In the genomic region with DNA sequence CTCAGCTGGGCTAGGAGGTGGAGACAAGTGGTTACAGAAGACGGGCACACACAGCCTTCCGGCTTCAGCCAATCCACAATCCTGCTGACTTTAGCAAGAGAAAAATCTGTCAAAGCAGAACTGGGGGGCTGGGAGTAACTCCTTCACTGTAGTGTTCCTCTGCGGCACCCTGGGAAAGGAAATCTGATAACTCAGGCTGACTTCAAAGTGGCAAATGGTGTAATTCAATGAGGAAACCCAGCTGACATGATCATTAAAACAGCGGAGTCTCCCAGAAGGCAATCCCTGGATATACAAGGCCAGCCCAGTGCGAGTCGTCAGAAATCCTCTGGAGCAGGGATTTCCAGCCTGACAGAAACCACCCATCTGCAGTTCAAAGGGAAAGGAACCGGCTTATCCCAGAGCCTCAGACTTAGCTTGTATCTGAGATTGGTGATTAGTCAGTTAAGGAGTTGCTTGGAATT, we compare ENCODE assay signal across 9 mouse cellular contexts. TPM values are rescaled to one million over a fixed set of nuclear protein-coding genes. Genes with fewer than 3 reads are reported as not detected.
DNase-seq lines count a peak whose midpoint lies in the region; ATAC-seq and TF ChIP-seq lines count a peak whose summit lies in the region.
"Had no signal": no experiment of that assay in that cellular context is flagged by ENCODE, and none has a peak within 500 bp of the region (broad histone marks: within the 10 kb centered on the region; RNA-seq: fewer than 3 reads in every experiment).

No protein-coding gene starts in this region.

- no peaks in the 10 kb centered on the region for H3K4me1 ChIP-seq in forebrain, embryonic 13.5 days
- 0 out of 2 replicates have a peak, but pooled peaks cover 3% of the 10 kb centered on the region for H3K4me1 ChIP-seq in forebrain, embryonic 12.5 days
- H3K4me1 ChIP-seq in lung, embryonic 14.5 days (ENCODE audit: insufficient read depth) = no peaks in the 10 kb centered on the region
- no peaks in the 10 kb centered on the region for H3K4me1 ChIP-seq in lung, adult 2 months (ENCODE audit: control insufficient read depth, insufficient read depth, low read length)
- H3K4me1 ChIP-seq in intestine, postnatal 0 days (replicated peaks; ENCODE audit: control insufficient read depth, insufficient read depth, low read length) = no peaks in the 10 kb centered on the region

- no peak for TF ChIP-seq POLR2A in lung, adult 2 months (IDR thresholded peaks at IDR 0.05; ENCODE audit: borderline replicate concordance, extremely low read depth, low read depth, low read length)
- no peak for TF ChIP-seq POLR2A in myocyte (IDR thresholded peaks at IDR 0.05; ENCODE audit: insufficient read length, low read depth)

- no peaks in the 10 kb centered on the region for H3K27me3 ChIP-seq in forebrain, embryonic 13.5 days
- H3K27me3 ChIP-seq in forebrain, embryonic 12.5 days = no peaks in the 10 kb centered on the region
- H3K27me3 ChIP-seq in lung, embryonic 14.5 days (ENCODE audit: insufficient read depth, low read length) = no peaks in the 10 kb centered on the region
- H3K27me3 ChIP-seq in intestine, postnatal 0 days (replicated peaks; ENCODE audit: control insufficient read depth, insufficient read depth, low read length) = 0 out of 2 replicates have a peak, but pooled peaks cover 3% of the 10 kb centered on the region
- H3K27me3 ChIP-seq in myocyte (ENCODE audit: control insufficient read depth, insufficient read depth, insufficient read length) = peaks cover 7% of the 10 kb centered on the region

- H3K9me3 ChIP-seq in forebrain, embryonic 13.5 days (replicated peaks) = no peaks in the 10 kb centered on the region
- no peaks in the 10 kb centered on the region for H3K9me3 ChIP-seq in forebrain, embryonic 12.5 days
- no peaks in the 10 kb centered on the region for H3K9me3 ChIP-seq in lung, embryonic 14.5 days (ENCODE audit: low read depth, low read length)
- no peaks in the 10 kb centered on the region for H3K9me3 ChIP-seq in intestine, postnatal 0 days (ENCODE audit: control insufficient read depth)

- ATAC-seq in forebrain, embryonic 13.5 days = peak; percentile 33; the same call in 1 of the 2 replicates
- no peak for ATAC-seq in forebrain, embryonic 12.5 days (ENCODE audit: low FRiP score)
- peak; percentile 64; the same call in 1 of the 2 replicates for ATAC-seq in lung, embryonic 14.5 days (ENCODE audit: insufficient read depth)
- no peak for ATAC-seq in intestine, postnatal 0 days

- no peak overlapping the region for H3K27ac ChIP-seq in forebrain, embryonic 13.5 days
- H3K27ac ChIP-seq in forebrain, embryonic 12.5 days = no peak overlapping the region
- H3K27ac ChIP-seq in lung, embryonic 14.5 days (ENCODE audit: low read depth) = no peak overlapping the region
- H3K27ac ChIP-seq in intestine, postnatal 0 days (ENCODE audit: low read depth, low read length) = no peak overlapping the region

- no peaks in the 10 kb centered on the region for H3K79me2 ChIP-seq in myocyte (ENCODE audit: control insufficient read depth, insufficient read depth)

- peak; percentile 50 for DNase-seq in lung, embryonic 14.5 days
- no peak for DNase-seq in lung, adult 2 months
- DNase-seq in adrenal gland, adult 18-20 months (ENCODE audit: low spot score in 2 of 2) = no peak
- DNase-seq in Muller cell, postnatal 12 days (ENCODE audit: inconsistent ontology term) = no peak
- DNase-seq: cerebellum, adult 18-20 months had no signal

- H3K4me3 ChIP-seq in forebrain, embryonic 13.5 days = no peak overlapping the region
- no peak overlapping the region for H3K4me3 ChIP-seq in forebrain, embryonic 12.5 days (replicated peaks)
- no peak overlapping the region for H3K4me3 ChIP-seq in lung, embryonic 14.5 days (ENCODE audit: low read depth, low read length)
- H3K4me3 ChIP-seq in lung, adult 2 months (replicated peaks; ENCODE audit: extremely low read depth, low read depth, low read length) = no peak overlapping the region
- no peak overlapping the region for H3K4me3 ChIP-seq in intestine, postnatal 0 days (ENCODE audit: low read depth, low read length)
- no peak overlapping the region for H3K4me3 ChIP-seq in myocyte

- H3K4me2 ChIP-seq in forebrain, embryonic 13.5 days = no peak overlapping the region
- H3K4me2 ChIP-seq in forebrain, embryonic 12.5 days = no peak overlapping the region
- H3K4me2 ChIP-seq in lung, embryonic 14.5 days = peak overlapping the region; percentile 10; the same call in 1 of the 2 replicates
- 0 out of 2 replicates have a peak overlapping the region, but pooled peaks have one; percentile 10 for H3K4me2 ChIP-seq in intestine, postnatal 0 days (replicated peaks; ENCODE audit: low read depth)
- H3K4me2 ChIP-seq in myocyte (ENCODE audit: low read depth) = peak overlapping the region; percentile 40

- 17% methylated on average over 7 of the region's 7 CpGs for WGBS in forebrain, embryonic 13.5 days
- WGBS in forebrain, embryonic 12.5 days = 21% methylated on average over 7 of the region's 7 CpGs
- 3% methylated on average over 7 of the region's 7 CpGs for WGBS in lung, embryonic 14.5 days
- 18% methylated on average over 7 of the region's 7 CpGs for WGBS in lung, adult 2 months
- WGBS in intestine, postnatal 0 days = 11% methylated on average over 7 of the region's 7 CpGs

- H3K36me3 ChIP-seq in forebrain, embryonic 13.5 days (ENCODE audit: poor library complexity, severe bottlenecking) = no peaks in the 10 kb centered on the region
- H3K36me3 ChIP-seq in forebrain, embryonic 12.5 days (replicated peaks) = no peaks in the 10 kb centered on the region
- H3K36me3 ChIP-seq in lung, embryonic 14.5 days (ENCODE audit: insufficient read depth) = no peaks in the 10 kb centered on the region
- H3K36me3 ChIP-seq in intestine, postnatal 0 days (ENCODE audit: control insufficient read depth, insufficient read depth) = no peaks in the 10 kb centered on the region
- no peaks in the 10 kb centered on the region for H3K36me3 ChIP-seq in myocyte (ENCODE audit: control insufficient read depth, insufficient read depth)

- no peak overlapping the region for H3K9ac ChIP-seq in forebrain, embryonic 13.5 days
- H3K9ac ChIP-seq in forebrain, embryonic 12.5 days = no peak overlapping the region
- H3K9ac ChIP-seq in lung, embryonic 14.5 days = no peak overlapping the region; the same call in 1 of the 2 replicates
- H3K9ac ChIP-seq in intestine, postnatal 0 days (ENCODE audit: low read depth, low read length) = no peak overlapping the region

- TF ChIP-seq CTCF in lung, embryonic 14.5 days (IDR thresholded peaks at IDR 0.05; ENCODE audit: low read depth) = no peak
- no peak for TF ChIP-seq CTCF in lung, adult 2 months (IDR thresholded peaks at IDR 0.05; ENCODE audit: insufficient read depth, low read length)
- TF ChIP-seq CTCF in intestine, postnatal 0 days (IDR thresholded peaks at IDR 0.05; ENCODE audit: low read depth) = no peak

- no peak overlapping the region for H3ac ChIP-seq in myocyte (ENCODE audit: control insufficient read depth, insufficient read length)

TF ChIP-seq in myocyte, 11 proteins besides CTCF, POLR2A, EP300 and RAD21:
- TF ChIP-seq TCF3 (IDR thresholded peaks at IDR 0.05; ENCODE audit: insufficient read length, low read depth) (no peak), TCF12 (IDR thresholded peaks at IDR 0.05; ENCODE audit: insufficient read depth, poor library complexity, severe bottlenecking) (no peak), SRF (IDR thresholded peaks at IDR 0.05; ENCODE audit: control insufficient read depth, insufficient read length, low read depth) (no peak), USF1 (IDR thresholded peaks at IDR 0.05; ENCODE audit: low read depth) (no peak), MYOG (IDR thresholded peaks at IDR 0.05; ENCODE audit: control insufficient read depth in 1 of 3, insufficient read depth in 1 of 3, insufficient read length in 2 of 3, low read depth in 2 of 3) (no peak), REST (IDR thresholded peaks at IDR 0.05; ENCODE audit: insufficient read depth, insufficient read length) (no peak), CEBPB (IDR thresholded peaks at IDR 0.05; ENCODE audit: insufficient read depth, poor library complexity, severe bottlenecking) (no peak), MAX (IDR thresholded peaks at IDR 0.05; ENCODE audit: low read depth) (no peak), E2F4 (IDR thresholded peaks at IDR 0.05; ENCODE audit: insufficient read depth) (no peak), POLR2AphosphoS2 (IDR thresholded peaks at IDR 0.05; ENCODE audit: insufficient read length, low read depth) (no peak), MYOD1 (IDR thresholded peaks at IDR 0.05; ENCODE audit: control insufficient read depth in 1 of 3, insufficient read length in 2 of 3, low read depth in 2 of 3) (no peak)

RNA-seq across cellular contexts. Expression of gene Serbp1, which starts 42.8 kb away (rescaled TPM):
- polyA plus RNA-seq in forebrain, embryonic 13.5 days (2015; fragmentation: Nextera tagmentation; extraction: Ambion mirVana) = 351 and 352 TPM in 2 replicates
- polyA plus RNA-seq in forebrain, embryonic 12.5 days (2016; fragmentation: Nextera tagmentation; extraction: Ambion mirVana) = 476 and 480 TPM in 2 replicates
- polyA plus RNA-seq in lung, embryonic 14.5 days (2014; fragmentation: Nextera tagmentation; extraction: Ambion mirVana) = 503 and 516 TPM in 2 replicates
- polyA plus RNA-seq in lung, adult 2 months (2012; rRNA removed) = 53.4 TPM in 2 replicates
- polyA plus RNA-seq in intestine, postnatal 0 days (2015; fragmentation: Nextera tagmentation; extraction: Ambion mirVana) = 209 and 220 TPM in 2 replicates
- polyA plus RNA-seq in myocyte (2012; fragmentation: generic; extraction: Trizol) = 379 TPM
- total RNA-seq in adrenal gland, adult 18-20 months (2021) = 100 to 1,000 TPM; 263 to 321 TPM

Comparison
In these comparisons a context has a peak if more than half of its experiments do, and no peak if none do; other contexts are left out.
1. ATAC-seq: peak in forebrain, embryonic 13.5 days (single experiment) and lung, embryonic 14.5 days (single experiment); none in forebrain, embryonic 12.5 days (single experiment) and intestine, postnatal 0 days (single experiment).
2. H3K4me2 ChIP-seq: peak in lung, embryonic 14.5 days (single experiment), intestine, postnatal 0 days (single experiment) and myocyte (single experiment); none in forebrain, embryonic 13.5 days (single experiment) and forebrain, embryonic 12.5 days (single experiment).